Mouse (Mus musculus): ENCODE results near the gene Ttc17.

DNA sequence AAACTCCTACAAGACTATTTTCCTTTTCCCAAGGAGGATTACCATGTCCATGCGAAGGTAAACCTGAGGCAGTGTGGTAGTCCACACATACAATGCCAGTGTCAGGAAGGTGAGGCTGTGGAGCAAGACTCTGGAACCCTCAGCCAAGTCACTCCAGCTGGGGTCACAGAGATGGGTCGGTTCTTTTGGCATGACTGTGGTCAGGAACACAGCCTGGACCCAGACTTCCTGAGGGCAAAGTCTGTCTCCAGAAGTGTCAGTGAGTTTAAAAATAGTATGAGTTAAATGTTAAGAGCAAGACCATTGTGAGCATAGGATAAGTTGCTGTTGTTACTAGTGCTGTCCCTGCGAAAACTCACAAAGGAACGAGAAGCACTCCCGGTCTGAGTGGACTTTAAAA is 59.7 kb downstream of the Ttc17 start:
- no peak for TF ChIP-seq CTCF (IDR thresholded peaks at IDR 0.05; ENCODE audit: low read depth, low read length)
- no peak for TF ChIP-seq POLR2A (IDR thresholded peaks at IDR 0.05; ENCODE audit: extremely low read depth, insufficient read depth, low read length)
